Mouse (Mus musculus) heart, embryonic 14.5 days (tissue): ENCODE measurements around the gene Qser1. TPM values are rescaled to one million over a fixed set of nuclear protein-coding genes. Genes with fewer than 3 reads are reported as not detected.
A peak's percentile ranks its signal among the peaks of the same experiment; 100 is the strongest.
"Not testable (repeated sequence)": the region's sequence is repeated elsewhere in the genome, so short reads cannot be mapped to it uniquely, and the experiment has no call there.

ENCODE experiments used
- ATAC-seq: fragments of 200-750 bp; cut with Nextera tagmentation; 2 replicates; pipeline ENCODE4 v1.8.0; 2017; ENCODE audit warnings: low read depth, moderate TSS enrichment; ENCODE audit not compliant: insufficient number of reproducible peaks, insufficient read depth, low FRiP score
- H3K27ac ChIP-seq, 2 experiments: fragments of 200-500 bp in 1 of 2; fragments of 300-500 bp in 1 of 2; sonication (generic) in 1 of 2; replicated peaks in 1 of 2; 2 replicates each; pipeline ENCODE4 v1.5.1; 2012 to 2014; ENCODE audit warnings: low read depth in 2 of 2, low read length in 2 of 2, control low read depth in 1 of 2, mild to moderate bottlenecking in 1 of 2, mixed read lengths in 1 of 2; ENCODE audit not compliant: control insufficient read depth in 1 of 2, insufficient read depth in 1 of 2
- H3K27me3 ChIP-seq: fragments of 300-500 bp; sonication (generic); 2 replicates; pipeline ENCODE4 v1.6.1; 2014; ENCODE audit warnings: mild to moderate bottlenecking, low read length, control low read depth; ENCODE audit not compliant: control insufficient read depth, insufficient read depth
- H3K36me3 ChIP-seq: fragments of 300-500 bp; sonication (generic); 2 replicates; pipeline ENCODE4 v1.6.1; 2014; ENCODE audit warnings: mild to moderate bottlenecking, control low read depth, low read length, mixed read lengths; ENCODE audit not compliant: control insufficient read depth, insufficient read depth
- H3K4me1 ChIP-seq, 2 experiments: fragments of 200-500 bp in 1 of 2; fragments of 300-500 bp in 1 of 2; sonication (generic) in 1 of 2; 2 replicates each; pipeline ENCODE4 v1.6.1; 2012 to 2014; ENCODE audit warnings: low read length in 2 of 2, control low read depth in 1 of 2, mixed read lengths in 1 of 2; ENCODE audit not compliant: control insufficient read depth in 2 of 2, insufficient read depth in 2 of 2
- H3K4me2 ChIP-seq: fragments of 300-500 bp; sonication (generic); 2 replicates; pipeline ENCODE4 v1.6.1; 2014; ENCODE audit warnings: mild to moderate bottlenecking, low read length
- H3K4me3 ChIP-seq, 2 experiments: fragments of 200-500 bp in 1 of 2; fragments of 300-500 bp in 1 of 2; sonication (generic) in 1 of 2; 2 replicates each; pipeline ENCODE4 v1.5.1; 2012 to 2014; ENCODE audit warnings: low read length in 2 of 2, mild to moderate bottlenecking in 2 of 2, control low read depth in 1 of 2, low read depth in 1 of 2, moderate library complexity in 1 of 2; ENCODE audit not compliant: control insufficient read depth in 1 of 2, insufficient read depth in 1 of 2
- H3K9ac ChIP-seq: fragments of 300-500 bp; sonication (generic); 2 replicates; pipeline ENCODE4 v1.6.1; 2014; ENCODE audit warnings: mild to moderate bottlenecking, low read length
- H3K9me3 ChIP-seq: fragments of 300-500 bp; sonication (generic); 2 replicates; pipeline ENCODE4 v1.6.1; 2016; ENCODE audit warnings: low read length, control low read depth; ENCODE audit not compliant: control insufficient read depth
- WGBS: fragments of 180-500 bp; shearing (Covaris S2); extraction: QIAGEN DNeasy Blood & Tissue Kit; methylation state at CpG from one replicate; pipeline ENCODE4 v1.1.7; 2014; 5-methylcytosine and 5-hydroxymethylcytosine counted together
- polyA plus RNA-seq: library from polyadenylated mRNA; unstranded; fragments of >200 nt; fragmentation: Nextera tagmentation; extraction: Ambion mirVana; gene quantifications from 2 replicates; pipeline ENCODE4 v1.2.1, GENCODE M21; 2014

The Qser1 gene
- 11.1 and 11.9 TPM in 2 replicates for polyA plus RNA-seq

DNA sequence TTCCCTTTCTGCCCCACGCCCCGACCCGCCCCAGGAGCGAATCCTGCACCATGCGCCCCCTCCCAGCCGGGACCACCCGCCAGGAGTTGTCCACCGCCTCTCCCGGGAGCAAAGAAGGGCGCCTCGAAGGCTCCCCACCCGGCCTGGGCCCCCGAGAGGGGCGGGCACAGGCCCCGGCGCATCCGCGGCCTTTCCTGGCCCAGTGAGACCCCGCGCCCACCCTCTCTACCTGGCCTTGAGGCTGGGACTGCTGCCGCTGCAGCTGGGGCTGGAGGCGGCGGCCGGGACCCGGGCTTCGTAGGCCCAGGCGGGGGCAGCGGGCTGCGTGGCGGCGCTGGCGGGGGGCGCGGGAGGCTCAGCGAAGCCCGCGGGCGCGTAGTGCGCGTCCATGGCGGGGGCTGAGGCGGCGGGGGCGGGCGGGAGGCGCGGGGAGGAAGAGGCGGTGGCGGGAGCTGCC is at the start of gene Qser1:
Qser1 (minus strand) TSS at position 390 of the 457 bp plus-strand sequence.
- H3K36me3 ChIP-seq: no peaks in the 10 kb centered on the region
- under 1% methylated on average over 44 of the region's 50 CpGs for WGBS

DNA sequence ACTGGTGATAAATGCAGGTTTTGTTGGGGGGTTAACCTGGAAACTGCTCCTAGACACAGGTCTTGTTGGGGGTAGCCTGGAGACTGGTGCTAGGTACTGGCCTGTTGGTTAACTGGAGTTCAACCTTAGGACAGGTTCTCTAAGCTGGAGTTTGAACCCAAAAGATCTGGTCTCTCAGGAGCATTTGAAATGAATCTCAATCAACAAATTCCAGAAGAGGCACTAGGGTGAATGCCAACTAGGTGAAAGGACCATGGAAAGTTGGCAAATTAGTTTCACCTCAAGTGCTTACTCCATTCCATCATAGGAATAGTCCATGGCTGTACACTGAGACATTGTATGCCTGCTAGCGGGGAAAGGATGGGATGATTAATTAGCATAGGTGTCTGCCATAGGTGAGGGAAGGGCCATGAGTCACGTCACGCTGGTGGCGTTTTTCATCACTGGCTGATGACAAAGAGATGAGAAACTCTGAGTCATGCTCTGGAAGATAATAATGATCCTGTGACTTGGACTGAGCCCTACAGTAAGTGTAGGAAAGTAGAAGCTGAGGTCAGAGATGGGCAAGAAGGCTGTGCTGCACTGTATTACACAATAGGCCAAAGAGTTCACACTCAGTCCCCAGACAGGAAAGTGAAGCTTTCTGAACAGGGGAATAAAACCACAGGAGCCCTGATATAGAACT is 47.8 kb upstream of the Qser1 start:
- Histone ChIP-seq H3K36me3 (no peaks in the 10 kb centered on the region), H3K4me1 (peaks cover 0 to 2% of the 10 kb centered on the region in 2 experiments; a peak in 2 of 4 replicates), H3K4me3 (no peak overlapping the region), H3K9ac (no peak overlapping the region), H3K27ac (no peak overlapping the region), H3K4me2 (no peak overlapping the region), H3K27me3 (no peaks in the 10 kb centered on the region), H3K9me3 (no peaks in the 10 kb centered on the region)
- no peak for ATAC-seq
- 81% methylated on average over 4 of the region's 4 CpGs for WGBS

More for the DNA sequence above, at the start of gene Qser1:
- Histone ChIP-seq H3K27me3 (no peaks in the 10 kb centered on the region), H3K4me2 (peak within 1 kb of the TSS; percentile 79), H3K4me1 (peaks cover 0 to 22% of the 10 kb centered on the region in 2 experiments; a peak in 1 of 4 replicates), H3K27ac (peak within 1 kb of the TSS; percentile 92 to 95), H3K4me3 (peak within 1 kb of the TSS; percentile 78 to 86), H3K9ac (peak within 1 kb of the TSS; percentile 99), H3K9me3 (no peaks in the 10 kb centered on the region)
- peak; percentile 52 for ATAC-seq

GRCm38 (mm10) chr2:104860426-104860825 is 43.9 kb upstream of the Qser1 start:
- H3K27me3 ChIP-seq: no peaks in the 10 kb centered on the region
- 82% methylated on average over 10 of the region's 10 CpGs for whole genome bisulfite sequencing

GRCm38 (mm10) chr2:104859060-104859459 is 42.5 kb upstream of the Qser1 start:
- Histone ChIP-seq H3K9me3 (no peaks in the 10 kb centered on the region), H3K4me3 (no peak overlapping the region), H3K27me3 (no peaks in the 10 kb centered on the region), H3K9ac (no peak overlapping the region), H3K4me2 (no peak overlapping the region), H3K4me1 (no peaks in the 10 kb centered on the region), H3K27ac (no peak overlapping the region), H3K36me3 (no peaks in the 10 kb centered on the region)
- ATAC-seq: no peak
- WGBS: 78% methylated on average over 5 of the region's 5 CpGs

More at GRCm38 (mm10) chr2:104860426-104860825, 43.9 kb upstream of the Qser1 start:
- no peak for ATAC-seq
- Histone ChIP-seq H3K36me3 (no peaks in the 10 kb centered on the region), H3K27ac (no peak overlapping the region), H3K4me3 (no peak overlapping the region), H3K9me3 (no peaks in the 10 kb centered on the region), H3K4me2 (no peak overlapping the region), H3K4me1 (no peaks in the 10 kb centered on the region), H3K9ac (no peak overlapping the region)

DNA sequence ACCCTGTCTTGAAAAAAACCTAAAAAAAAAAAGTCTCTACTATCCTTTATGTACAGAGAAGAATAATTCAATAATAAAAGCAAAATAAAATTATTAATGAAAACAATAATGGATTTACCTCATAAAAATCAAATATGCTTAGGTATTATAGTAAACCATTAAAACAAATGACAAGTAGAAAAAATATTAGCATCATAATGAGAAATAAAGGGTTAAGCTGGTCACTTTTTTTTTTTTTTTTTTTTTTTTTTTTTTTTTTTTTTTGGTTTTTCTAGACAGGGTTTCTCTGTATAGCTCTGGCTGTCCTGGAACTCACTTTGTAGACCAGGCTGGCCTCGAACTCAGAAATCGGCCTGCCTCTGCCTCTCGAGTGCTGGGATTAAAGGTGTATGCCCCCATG is 41.5 kb upstream of the Qser1 start:
- not testable (repeated sequence) for ATAC-seq, H3K27ac ChIP-seq, H3K9me3 ChIP-seq, H3K36me3 ChIP-seq, H3K4me3 ChIP-seq, H3K9ac ChIP-seq, H3K27me3 ChIP-seq, H3K4me2 ChIP-seq, H3K4me1 ChIP-seq
- WGBS: 88% methylated on average over 3 of the region's 3 CpGs

GRCm38 (mm10) chr2:104856218-104856617 is 39.7 kb upstream of the Qser1 start:
- Histone ChIP-seq H3K27me3 (no peaks in the 10 kb centered on the region; the same call in 1 of the 2 replicates), H3K4me2 (no peak overlapping the region), H3K4me1 (no peaks in the 10 kb centered on the region), H3K4me3 (no peak overlapping the region), H3K27ac (no peak overlapping the region), H3K36me3 (no peaks in the 10 kb centered on the region), H3K9me3 (no peaks in the 10 kb centered on the region), H3K9ac (no peak overlapping the region)
- WGBS: 49% methylated on average over 1 of the region's 1 CpGs
- no peak for ATAC-seq

- no peak overlapping the region for H3K4me3 ChIP-seq
- no peaks in the 10 kb centered on the region for H3K36me3 ChIP-seq
- no peak for ATAC-seq
- H3K27ac ChIP-seq: no peak overlapping the region
- H3K4me1 ChIP-seq: no peaks in the 10 kb centered on the region
- no peak overlapping the region for H3K4me2 ChIP-seq
- WGBS: 49% methylated on average over 3 of the region's 3 CpGs
- H3K27me3 ChIP-seq: peaks cover 3% of the 10 kb centered on the region; the same call in 1 of the 2 replicates
- H3K9ac ChIP-seq: no peak overlapping the region
- no peaks in the 10 kb centered on the region for H3K9me3 ChIP-seq
Measured at GRCm38 (mm10) chr2:104855732-104856131, 39.2 kb upstream of the Qser1 start.
